Mouse (Mus musculus): Measurements from ENCODE around the gene Ifi35.
A peak's percentile ranks its signal among the peaks of the same experiment; 100 is the strongest.
"Not testable (repeated sequence)": the region's sequence is repeated elsewhere in the genome, so short reads cannot be mapped to it uniquely, and the experiment has no call there.

Ifi35 gene

DNA sequence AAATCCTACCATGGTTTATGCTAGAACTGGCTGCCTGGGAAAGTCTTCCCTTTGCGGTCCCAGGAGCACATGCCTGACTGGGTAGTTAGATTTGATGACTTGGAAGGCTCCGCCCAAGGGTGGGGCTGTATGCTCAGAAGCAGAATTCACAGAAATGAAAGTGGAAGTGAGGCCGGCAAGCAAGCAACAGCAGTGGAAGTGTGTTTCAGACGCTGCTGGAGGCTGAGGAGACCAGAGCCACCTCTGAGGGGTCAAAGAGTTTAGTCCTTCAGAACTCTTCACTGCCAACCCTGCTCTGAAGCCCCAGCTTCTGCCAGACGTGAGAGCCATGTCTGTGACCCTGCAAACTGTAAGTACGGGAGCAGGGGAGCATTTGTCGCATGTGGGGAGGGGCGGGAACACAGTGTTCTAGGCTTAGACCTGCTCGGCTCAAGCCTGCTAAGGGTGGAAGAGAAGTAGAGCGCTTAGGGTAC, at the start of gene Ifi35:
Gene Ifi35, plus strand, starts transcription at position 134 of the 473 bp plus-strand sequence.
- DNase-seq (ENCODE audit: low read depth, low spot score), result peak; percentile 73

DNA sequence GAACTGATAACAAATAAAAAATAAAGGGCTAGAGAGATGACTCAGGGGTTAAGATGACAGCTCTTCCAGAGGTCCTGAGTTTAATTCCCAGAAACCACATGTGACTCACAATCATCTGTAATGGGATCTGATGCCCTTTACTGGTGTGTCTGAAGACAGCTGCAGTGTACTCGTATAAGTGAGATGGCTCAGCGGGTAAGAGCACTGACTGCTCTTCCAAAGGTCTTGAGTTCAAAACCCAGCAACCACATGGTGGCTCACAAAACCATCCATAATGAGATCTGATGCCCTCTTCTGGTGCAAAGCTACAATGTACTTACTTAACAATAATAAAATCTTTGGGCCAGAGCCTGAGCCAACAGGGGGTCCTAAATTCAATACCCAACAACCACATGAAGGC, 32.9 kb upstream of the Ifi35 start:
- DNase-seq (ENCODE audit: low read depth, low spot score), result peak; percentile 42

DNA sequence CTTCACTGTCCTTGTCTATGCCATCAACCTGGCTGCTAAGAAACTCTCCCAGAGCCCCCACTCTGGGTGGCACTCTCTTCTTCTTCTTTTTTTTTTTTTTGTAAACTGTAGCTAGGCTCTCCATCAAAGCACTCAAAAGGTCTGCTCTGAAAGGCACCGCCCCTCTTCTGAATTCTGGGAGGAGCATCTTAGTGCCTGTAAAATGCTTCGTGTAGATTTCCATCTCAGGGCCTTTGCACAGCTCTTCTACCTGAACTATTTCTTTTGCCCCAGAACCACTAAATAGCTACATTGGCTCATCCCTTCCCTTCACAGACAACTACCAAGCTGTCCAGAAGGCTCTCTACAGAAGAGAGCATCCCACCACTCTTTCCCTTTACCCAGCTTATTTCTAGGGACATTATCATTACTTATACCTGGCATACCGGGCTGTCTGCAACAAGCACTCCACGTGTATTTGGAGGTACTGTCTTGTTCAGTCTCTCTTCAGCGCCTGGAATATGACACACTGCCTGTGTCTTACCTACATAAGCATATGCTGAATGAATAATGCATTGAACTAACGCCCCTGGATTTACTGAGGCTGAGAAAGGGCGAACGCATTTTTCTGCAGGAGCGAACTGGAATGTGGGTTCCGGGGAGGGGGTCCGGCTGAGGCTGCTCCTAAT, 31.6 kb upstream of the Ifi35 start:
- DNase-seq (ENCODE audit: low read depth, low spot score), result peak; percentile 74

DNA sequence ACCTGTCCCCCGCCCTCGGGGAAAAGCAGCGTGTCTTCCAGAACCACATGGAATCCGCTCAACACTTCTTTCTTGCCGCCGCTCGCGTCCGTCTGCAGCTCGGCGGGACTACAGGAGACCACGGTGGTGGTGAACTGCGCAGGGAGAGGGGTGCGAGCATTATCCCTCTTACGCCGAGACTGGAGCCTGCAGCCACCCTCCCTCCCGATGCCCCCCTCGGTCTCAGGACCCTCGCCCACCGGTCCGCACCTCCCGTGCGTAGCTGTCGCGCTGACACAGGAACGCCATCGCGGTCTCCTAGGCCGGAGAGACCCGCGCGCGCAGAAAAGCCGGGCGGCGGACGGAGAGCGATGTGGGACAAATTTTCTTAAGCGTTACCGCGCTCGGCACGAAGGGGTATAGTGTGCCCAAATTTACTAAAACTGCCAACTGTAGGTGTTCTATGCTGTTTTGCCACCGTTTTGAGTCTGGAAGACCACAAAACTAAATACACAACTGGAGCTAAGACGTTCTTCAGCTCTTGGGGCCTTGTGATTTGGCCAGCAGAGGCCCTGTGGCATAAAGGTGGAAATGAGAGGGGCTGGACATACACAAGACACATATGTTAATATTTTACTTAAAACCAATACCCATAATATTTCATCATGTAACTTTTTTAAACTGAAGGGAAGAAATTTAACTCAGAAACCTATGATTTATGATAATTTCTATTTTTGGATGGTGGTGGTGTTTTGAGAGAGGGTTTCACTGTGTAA, 30.9 kb upstream of the Ifi35 start, which contains the start of gene Aarsd1:
Gene Aarsd1, minus strand, starts transcription at position 515 of the 755 bp plus-strand sequence.
- DNase-seq (ENCODE audit: low read depth, low spot score), result peak; percentile 85

DNA sequence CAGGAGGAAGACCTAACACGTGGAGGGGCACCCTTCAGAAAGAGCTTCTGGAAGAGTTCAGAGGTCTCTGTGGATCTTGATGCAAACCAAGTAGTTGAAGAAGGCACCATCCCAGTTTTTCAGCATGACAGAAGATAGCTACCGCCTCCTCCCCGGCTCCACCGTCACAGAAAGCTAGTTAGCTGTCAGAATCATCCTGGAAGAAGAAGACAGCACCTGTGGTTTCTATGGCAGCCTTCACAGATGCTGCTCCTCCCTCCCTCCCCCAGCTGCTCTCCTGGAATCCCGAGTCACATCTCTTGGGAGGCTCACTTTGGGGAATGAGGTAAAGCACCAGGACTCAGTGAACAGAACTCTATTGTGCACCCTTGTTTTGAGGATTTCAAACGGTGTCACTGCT, 29.2 kb upstream of the Ifi35 start:
- no peak for DNase-seq (ENCODE audit: low read depth, low spot score)

DNA sequence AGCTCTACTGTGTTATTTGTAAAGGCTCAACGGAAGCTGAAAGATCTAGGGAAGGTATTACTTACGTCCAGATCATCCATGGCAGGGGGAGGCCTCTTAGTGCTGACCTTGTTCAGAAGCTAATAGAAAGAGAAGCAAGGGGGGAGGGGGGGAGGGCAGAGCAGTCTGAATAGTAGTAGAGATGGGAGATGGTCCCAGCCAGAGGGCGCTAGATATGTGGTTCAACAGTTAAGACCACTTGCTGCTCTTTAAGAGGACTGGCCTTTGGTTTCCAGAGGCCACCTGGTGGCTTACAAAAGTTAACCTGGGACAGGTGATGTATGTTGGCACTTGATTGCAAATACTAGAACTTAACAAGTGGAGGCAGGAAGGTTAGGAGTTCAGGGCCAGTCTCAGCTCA, 28.6 kb upstream of the Ifi35 start:
- DNase-seq (ENCODE audit: low read depth, low spot score), result peak; percentile 88

DNA sequence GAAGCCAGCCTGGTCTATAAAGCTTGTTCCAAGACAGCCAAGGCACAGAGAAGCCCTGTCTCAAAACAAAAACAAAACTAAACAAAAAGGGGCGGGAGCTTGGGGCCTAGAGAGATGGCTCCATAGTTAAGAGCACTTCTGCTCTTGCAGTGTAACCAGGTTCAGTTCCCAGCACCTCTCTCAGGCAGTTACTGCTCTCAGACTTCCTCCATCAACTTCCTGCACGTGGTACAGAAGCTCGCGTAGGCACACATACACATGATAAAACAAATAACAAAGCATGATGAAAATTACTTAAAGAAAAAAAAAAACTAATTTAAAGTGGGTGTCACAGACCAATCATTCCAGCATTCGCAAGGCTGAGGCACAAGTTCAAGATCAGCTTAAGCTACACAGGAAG, 28.1 kb upstream of the Ifi35 start:
- no peak for DNase-seq (ENCODE audit: low read depth, low spot score)

DNA sequence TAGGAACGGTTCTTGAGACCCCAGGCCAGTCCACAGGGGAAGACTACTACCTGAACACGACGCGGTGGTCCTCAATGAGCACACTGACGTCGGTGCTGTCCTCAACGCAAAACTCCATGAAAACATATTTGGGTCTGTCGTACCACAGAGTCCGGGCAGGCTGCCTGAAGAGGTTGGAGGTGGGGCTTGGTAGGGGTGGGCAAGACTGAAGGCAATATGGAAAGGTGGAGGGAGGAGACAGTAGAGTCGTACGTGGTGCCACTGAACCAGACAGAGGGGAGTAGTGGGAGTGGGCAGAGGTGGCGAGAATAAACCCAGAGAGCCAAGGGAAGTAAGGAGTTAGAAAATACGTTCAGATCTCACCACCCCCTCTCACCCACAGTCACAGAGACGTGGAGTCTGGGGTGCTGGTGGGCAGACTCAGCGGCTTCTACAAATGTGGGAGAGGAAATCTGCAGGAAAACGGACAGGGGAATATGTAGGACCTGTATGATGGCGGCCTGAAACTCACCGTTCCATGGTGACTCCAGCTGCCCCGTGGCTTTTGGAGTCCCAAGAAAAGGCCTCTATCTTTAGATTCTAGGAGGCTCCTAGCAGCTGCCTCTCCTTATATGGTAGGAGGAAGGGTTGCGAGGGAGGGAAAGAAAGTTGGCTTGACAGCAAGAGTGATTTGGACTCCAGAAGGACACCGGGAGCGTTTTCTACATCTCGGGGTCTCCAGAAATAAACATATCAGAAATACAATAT, 23.9 kb upstream of the Ifi35 start, which contains the start of gene Gm27029:
Gene Gm27029, minus strand, starts transcription at position 692 of the 747 bp plus-strand sequence.
- peak; percentile 71 for DNase-seq (ENCODE audit: low read depth, low spot score)

DNA sequence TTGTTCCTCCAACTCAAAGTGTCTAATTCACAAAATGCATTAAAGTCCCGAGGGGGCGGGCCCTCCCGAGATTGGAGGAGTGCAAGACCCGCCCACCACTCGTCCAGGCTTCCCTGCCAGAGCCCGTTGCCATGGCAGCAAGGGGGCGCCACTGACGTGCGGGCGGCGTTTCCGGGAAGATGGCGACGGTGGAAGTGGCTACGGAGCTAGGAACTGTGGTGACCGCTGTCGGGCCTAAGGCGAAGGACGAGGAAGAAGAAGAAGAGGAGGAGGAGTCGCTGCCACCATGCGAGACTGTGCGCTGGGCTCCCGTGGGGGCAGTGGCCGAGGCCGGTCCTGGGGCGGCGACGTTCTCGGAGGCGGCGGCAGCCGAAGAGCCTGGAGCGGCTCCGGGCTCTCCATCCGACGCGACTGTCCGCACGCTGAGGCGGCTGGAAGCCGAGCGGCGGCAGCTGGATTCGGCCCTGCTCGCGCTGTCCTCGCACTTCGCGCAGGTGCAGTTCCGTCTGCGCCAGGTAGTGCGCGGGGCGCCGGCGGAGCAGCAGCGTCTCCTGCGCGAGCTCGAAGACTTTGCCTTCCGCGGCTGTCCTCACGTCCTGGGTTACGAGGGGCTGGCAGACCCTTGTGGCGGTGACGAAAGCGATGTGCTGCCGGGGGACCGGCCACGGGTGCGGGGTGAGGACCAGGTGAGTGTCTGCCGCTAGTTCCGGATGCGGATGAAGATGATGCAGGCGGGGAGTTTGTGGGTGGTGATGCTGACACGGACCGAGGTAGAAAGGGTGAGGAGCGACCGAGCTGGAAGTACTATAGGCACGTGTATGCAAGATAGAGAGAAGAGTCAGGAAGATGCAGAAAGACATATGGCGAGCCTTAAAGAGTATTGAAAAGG, 23.0 kb upstream of the Ifi35 start, which contains the start of the genes Rundc1 and Ptges3l:
Gene Rundc1, plus strand, starts transcription at position 161 of the 889 bp plus-strand sequence.
Gene Ptges3l, minus strand, starts transcription at position 409 of the 889 bp plus-strand sequence.
- DNase-seq (ENCODE audit: low read depth, low spot score), result peak; percentile 95

DNA sequence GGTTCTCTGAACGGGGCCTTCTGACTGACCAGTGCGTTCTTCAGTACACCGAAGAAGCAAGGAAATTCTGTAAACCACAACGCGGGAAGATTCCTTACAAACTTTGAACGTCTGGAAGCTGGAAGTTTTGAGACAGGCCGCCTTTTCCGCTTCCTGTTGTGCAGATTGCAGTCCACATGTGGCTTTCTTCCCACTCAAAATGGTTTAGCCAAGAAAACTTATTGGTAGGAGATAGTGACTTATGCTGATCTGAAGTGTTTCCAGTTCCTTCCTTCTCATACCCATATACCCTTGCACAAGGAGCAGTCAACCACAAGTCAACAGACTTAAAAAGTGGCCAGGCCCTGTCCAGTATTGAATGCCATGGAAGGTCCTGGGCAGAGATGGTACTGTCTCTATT, 22.0 kb upstream of the Ifi35 start:
- DNase-seq (ENCODE audit: low read depth, low spot score), result no peak

DNA sequence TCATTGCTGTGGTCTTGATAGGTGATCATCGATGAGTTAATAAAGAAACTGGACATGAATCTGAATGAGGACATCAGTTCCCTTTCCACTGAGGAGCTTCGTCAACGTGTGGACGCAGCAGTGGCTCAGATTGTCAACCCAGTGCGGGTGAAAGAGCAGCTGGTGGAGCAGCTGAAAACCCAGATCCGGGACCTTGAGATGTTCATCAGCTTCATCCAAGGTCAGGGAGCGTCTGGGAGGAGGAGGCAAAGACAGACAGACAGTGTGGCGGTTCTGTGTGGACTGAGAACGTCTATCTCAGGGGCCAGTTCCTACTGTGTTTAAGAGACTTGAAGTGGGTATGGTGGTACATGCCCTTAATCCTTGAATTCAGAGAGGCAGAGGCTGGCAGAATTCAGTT, 16.9 kb upstream of the Ifi35 start:
- no peak for DNase-seq (ENCODE audit: low read depth, low spot score)

DNA sequence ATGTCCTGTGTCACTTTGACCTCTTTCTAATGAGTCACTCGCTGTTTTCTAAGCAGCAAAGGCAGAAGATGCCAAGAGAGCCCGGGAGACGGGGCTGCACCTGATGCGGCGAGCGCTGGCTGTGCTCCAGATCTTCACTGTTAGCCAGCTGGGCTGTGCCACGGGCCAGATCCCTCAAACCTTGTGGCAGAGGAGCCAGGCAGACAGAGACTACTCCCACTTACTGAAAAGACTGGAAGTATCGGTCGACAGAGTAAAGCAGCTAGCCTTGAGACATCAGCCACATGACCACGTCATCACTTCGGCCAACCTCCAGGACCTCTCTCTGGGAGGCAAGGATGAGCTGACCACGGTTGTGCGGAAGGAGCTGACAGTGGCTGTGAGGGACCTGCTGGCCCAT, 14.8 kb upstream of the Ifi35 start:
- DNase-seq (ENCODE audit: low read depth, low spot score), result no peak

DNA sequence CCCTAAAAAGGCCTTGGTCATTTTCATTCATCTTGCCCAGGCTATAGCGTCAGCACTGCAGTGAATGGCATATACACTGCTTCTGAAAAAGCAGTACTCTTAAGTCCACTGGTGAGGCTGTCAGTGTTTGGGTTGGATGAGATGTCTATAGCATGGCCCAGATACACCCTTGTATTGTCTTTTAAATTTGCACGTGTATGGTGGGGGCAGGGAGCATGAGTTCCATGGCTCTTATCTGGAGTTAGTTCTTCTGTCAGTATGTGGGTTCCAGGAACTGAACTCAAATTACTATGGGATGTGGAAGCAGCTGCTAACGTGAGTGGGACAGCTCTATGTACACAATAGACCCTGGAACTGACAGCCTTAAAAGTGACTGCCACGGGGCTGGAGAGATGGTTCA, 12.4 kb upstream of the Ifi35 start:
- peak; percentile 55 for DNase-seq (ENCODE audit: low read depth, low spot score)

DNA sequence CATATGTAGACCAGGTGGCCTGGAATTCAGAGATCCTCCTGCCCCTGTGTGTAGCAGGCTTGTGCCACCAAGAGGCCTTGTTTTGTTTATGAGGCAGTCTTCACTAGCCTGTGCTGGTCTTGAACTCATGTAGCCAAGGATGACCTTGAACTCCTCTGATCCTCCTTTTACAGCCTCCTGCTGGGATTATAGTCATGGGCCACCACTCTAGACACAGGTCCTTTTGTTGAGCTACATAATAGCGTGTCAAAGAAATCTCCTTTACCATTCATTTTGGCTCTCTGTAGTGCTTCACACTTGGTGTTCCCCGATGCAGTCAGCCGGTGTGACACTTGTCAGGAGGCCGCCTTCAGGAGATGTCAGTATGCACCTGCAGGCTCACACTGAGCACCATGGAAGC, 11.3 kb upstream of the Ifi35 start:
- peak; percentile 79 for DNase-seq (ENCODE audit: low read depth, low spot score)

DNA sequence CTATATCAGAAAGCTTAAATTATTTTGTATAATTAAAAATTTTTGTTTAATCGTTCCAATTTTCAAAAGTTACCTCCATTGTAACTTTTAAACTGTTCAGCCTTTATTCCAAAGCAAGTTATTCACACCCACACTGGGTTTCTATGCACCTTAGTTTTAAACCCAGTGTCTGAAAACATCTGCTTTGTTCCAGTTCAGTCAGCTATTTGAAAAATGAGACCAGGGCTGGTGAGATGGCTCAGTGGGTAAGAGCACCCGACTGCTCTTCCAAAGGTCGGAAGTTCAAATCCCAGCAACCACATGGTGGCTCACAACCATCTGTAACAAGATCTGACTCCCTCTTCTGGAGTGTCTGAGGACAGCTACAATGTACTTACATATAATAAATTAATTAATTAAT, 10.2 kb upstream of the Ifi35 start:
- DNase-seq (ENCODE audit: low read depth, low spot score), result not testable (repeated sequence)

DNA sequence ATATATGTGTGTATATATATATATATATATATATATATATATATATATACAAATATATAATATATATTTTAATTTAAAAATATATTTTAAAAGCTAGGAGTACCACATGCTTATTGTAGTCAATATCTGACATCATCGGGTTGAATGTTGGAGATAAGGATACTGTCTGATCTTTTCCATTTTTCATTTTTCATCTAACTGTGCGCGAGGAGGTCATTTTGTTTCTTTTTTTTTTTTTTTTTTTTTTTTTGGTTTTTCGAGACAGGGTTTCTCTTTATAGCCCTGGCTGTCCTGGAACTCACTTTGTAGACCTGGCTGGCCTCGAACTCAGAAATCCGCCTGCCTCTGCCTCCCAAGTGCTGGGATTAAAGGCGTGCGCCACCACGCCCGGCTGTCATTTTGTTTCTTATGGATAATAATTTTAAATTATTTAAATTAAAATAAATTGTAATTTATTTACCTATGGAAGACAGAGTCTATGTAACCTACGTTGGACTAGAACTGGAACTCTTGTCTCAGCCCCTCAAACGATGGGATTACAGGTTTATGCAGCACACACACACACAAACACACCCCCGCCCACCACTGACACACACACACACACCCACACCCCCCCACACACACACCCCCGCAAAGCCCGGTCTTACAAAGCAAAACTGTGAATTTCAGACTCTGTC, 6.6 kb upstream of the Ifi35 start:
- DNase-seq (ENCODE audit: low read depth, low spot score), result not testable (repeated sequence)

DNA sequence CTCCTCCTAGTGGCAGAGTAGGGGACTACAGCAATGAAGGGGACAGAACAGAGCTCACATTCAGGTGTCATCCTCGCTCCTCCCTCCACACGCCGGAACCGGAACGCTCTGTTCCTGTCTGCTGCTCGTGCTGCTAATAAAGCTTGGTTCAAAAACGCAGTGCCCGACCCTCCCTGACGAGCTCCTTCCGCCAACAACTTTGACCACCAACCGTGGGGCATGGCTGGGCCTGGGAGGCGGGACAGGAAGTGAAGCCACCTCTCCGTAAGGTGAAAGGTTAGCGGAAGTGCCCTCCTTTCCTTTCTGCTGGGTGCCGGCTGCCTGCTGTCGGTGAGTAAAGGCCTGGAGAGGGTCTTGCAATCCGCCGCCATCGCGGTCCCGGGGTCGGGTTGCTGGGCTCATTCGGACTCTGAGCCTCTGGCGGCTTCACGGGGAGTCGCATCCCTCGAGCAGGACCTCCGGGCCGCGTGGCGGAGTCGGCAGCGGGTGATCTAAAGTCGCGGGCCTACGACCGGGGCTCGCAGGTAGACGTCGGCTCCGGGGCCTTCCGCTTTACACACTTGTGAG, 6.0 kb upstream of the Ifi35 start, which contains the start of gene Rpl27:
Gene Rpl27, plus strand, starts transcription at position 172 of the 567 bp plus-strand sequence.
- peak; percentile 100 for DNase-seq (ENCODE audit: low read depth, low spot score)

DNA sequence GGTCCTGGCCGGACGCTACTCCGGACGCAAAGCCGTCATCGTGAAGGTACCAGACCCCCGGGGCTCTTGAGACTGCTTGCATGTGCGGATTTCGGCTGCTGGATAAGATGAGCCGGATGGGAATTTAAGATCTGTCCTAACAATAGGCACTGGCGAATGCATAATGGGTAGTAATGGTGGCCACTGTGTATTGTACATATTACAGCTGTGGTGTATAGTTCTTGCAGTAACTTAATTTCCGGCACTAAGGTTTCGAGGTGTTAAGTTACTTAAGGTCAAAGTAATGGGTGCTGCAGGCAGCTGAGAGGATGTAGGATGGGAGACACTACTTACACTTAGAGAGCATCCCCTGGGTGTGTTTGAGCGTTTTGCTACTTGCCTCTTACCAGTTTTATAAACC, 5.4 kb upstream of the Ifi35 start:
- no peak for DNase-seq (ENCODE audit: low read depth, low spot score)

DNA sequence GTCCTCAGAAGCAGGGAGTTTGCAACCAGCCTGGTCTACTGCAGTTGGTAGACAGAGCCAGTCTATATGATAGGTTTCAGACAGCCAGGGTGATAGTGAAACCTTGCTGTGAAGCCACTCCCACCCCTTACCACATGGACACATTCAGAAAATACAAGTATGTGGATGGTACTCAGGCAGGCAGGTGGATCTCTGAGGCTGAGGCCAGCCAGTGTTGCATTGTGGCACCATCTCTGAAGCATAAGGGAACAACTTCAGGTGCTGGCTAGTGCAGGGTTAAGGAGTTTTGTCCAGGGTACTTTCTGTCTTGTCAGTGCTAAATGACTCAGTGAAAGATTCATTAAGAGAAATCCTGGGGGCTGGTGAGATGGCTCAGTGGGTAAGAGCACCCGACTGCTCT, 1.9 kb upstream of the Ifi35 start:
- peak; percentile 53 for DNase-seq (ENCODE audit: low read depth, low spot score)

DNA sequence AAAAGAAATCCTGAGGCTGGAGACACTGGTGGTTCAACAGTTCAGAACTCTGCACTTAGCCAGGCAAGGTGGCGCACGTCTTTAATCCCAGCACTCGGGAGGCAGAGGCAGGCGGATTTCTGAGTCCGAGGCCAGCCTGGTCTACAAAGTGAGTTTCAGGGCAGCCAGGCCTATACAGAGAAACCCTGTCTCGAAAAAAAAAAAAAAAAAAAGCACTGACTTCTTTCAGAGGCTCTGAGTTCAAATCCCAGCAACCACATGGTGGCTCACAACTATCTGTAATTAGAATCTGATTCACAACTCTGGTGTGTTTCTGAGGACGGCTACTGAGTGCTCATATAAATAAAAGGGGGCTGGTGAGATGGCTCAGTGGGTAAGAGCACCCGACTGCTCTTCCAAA, 1.3 kb upstream of the Ifi35 start:
- not testable (repeated sequence) for DNase-seq (ENCODE audit: low read depth, low spot score)
